Mouse (Mus musculus): ENCODE measurements around the gene Krt82. TPM values are rescaled to one million over a fixed set of nuclear protein-coding genes. Genes with fewer than 3 reads are reported as not detected.

The Krt82 gene
- polyA plus RNA-seq (2014; fragmentation: Illumina TruSeq; extraction: RNeasy Lipid Tissue Mini Kit (QIAGEN cat#74804); ENCODE audit: low read depth, low replicate concordance), result not detected

DNA sequence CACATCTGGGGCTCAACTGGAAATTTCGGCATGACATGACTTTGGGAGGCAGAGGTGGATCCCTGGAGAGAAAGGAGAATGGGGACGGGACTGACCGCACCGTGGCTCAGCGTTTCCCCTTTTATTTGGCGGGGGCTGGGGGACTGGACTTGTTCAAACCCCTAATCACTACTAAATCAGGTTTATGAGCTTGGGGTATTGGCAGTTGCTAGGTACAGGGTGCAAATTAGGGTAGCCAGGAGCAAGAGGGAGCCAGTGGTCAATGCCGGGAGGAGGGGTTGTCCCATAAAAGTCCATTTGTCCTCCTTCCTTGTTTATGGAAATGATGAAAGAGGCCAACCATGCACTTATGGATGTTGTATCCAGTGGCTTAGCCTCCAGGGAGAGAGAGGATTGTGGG, at the start of gene Krt82:
Krt82 (minus strand) TSS at position 101 of the 400 bp plus-strand sequence.

GRCm38 (mm10) chr15:101573796-101574345, 23.4 kb upstream of the Krt82 start, which contains the start of gene Krt75:
TSS of gene Krt75 (minus strand) at chr15:101573904.

GRCm38 (mm10) chr15:101562850-101563249, 12.4 kb upstream of the Krt82 start, which contains the start of gene Krt90:
TSS of gene Krt90 (minus strand) at chr15:101562950.

GRCm38 (mm10) chr15:101532720-101533119, 17.7 kb downstream of the Krt82 start, which contains the start of gene Krt84:
TSS of gene Krt84 (minus strand) at chr15:101532820.

DNA sequence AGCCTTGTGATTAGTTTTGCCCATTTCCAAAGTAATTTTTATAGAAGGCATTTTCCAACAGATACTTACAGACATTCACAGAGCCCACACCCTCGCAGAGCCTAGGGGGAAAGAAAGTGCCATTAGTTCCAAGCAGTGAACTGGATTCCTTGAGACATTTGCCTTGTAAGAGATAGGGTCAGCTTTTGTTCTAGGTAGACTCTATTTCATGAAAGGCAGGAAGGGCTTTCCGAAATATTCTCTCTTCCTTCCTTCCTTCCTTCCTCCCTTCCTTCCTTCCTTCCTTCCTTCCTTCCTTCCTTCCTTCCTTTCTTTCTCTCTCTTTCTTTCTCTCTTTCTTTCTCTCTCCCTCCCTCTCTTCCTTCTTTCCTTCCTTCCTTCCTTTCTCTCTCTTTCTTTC, 33.3 kb downstream of the Krt82 start, which contains the start of gene Gm49425:
Gm49425 (minus strand) TSS at position 101 of the 400 bp plus-strand sequence.

GRCm38 (mm10) chr15:101491431-101491830, 59.0 kb downstream of the Krt82 start, which contains the start of gene Krt83:
TSS of gene Krt83 (minus strand) at chr15:101491512.

Other genes with a start within 250 kb of the Krt82 start
- not detected for gene Krt80, start 180.5 kb downstream of the Krt82 start, polyA plus RNA-seq (2014; fragmentation: Illumina TruSeq; extraction: RNeasy Lipid Tissue Mini Kit (QIAGEN cat#74804); ENCODE audit: low read depth, low replicate concordance)
- 5.0 TPM for gene Krt7, start 139.6 kb downstream of the Krt82 start, polyA plus RNA-seq (2014; fragmentation: Illumina TruSeq; extraction: RNeasy Lipid Tissue Mini Kit (QIAGEN cat#74804); ENCODE audit: low read depth, low replicate concordance)
- 0.50 TPM for gene Krt87, start 111.9 kb downstream of the Krt82 start, polyA plus RNA-seq (2014; fragmentation: Illumina TruSeq; extraction: RNeasy Lipid Tissue Mini Kit (QIAGEN cat#74804); ENCODE audit: low read depth, low replicate concordance)
- gene Krt88, start 102.9 kb downstream of the Krt82 start, polyA plus RNA-seq (2014; fragmentation: Illumina TruSeq; extraction: RNeasy Lipid Tissue Mini Kit (QIAGEN cat#74804); ENCODE audit: low read depth, low replicate concordance), result not detected
- not detected for gene Krt81, start 86.9 kb downstream of the Krt82 start, polyA plus RNA-seq (2014; fragmentation: Illumina TruSeq; extraction: RNeasy Lipid Tissue Mini Kit (QIAGEN cat#74804); ENCODE audit: low read depth, low replicate concordance)
- not detected for gene Krt86, start 77.2 kb downstream of the Krt82 start, polyA plus RNA-seq (2014; fragmentation: Illumina TruSeq; extraction: RNeasy Lipid Tissue Mini Kit (QIAGEN cat#74804); ENCODE audit: low read depth, low replicate concordance)
- not detected for gene Krt83, start 59.2 kb downstream of the Krt82 start, polyA plus RNA-seq (2014; fragmentation: Illumina TruSeq; extraction: RNeasy Lipid Tissue Mini Kit (QIAGEN cat#74804); ENCODE audit: low read depth, low replicate concordance)
- not detected for gene Gm49425, start 33.4 kb downstream of the Krt82 start, polyA plus RNA-seq (2014; fragmentation: Illumina TruSeq; extraction: RNeasy Lipid Tissue Mini Kit (QIAGEN cat#74804); ENCODE audit: low read depth, low replicate concordance)
- gene Krt84, start 17.8 kb downstream of the Krt82 start, polyA plus RNA-seq (2014; fragmentation: Illumina TruSeq; extraction: RNeasy Lipid Tissue Mini Kit (QIAGEN cat#74804); ENCODE audit: low read depth, low replicate concordance), result not detected
- not detected for gene Krt90, start 12.3 kb upstream of the Krt82 start, polyA plus RNA-seq (2014; fragmentation: Illumina TruSeq; extraction: RNeasy Lipid Tissue Mini Kit (QIAGEN cat#74804); ENCODE audit: low read depth, low replicate concordance)
- gene Krt75, start 23.2 kb upstream of the Krt82 start, polyA plus RNA-seq (2014; fragmentation: Illumina TruSeq; extraction: RNeasy Lipid Tissue Mini Kit (QIAGEN cat#74804); ENCODE audit: low read depth, low replicate concordance), result not detected
- gene Gm5414, start 77.5 kb upstream of the Krt82 start, polyA plus RNA-seq (2014; fragmentation: Illumina TruSeq; extraction: RNeasy Lipid Tissue Mini Kit (QIAGEN cat#74804); ENCODE audit: low read depth, low replicate concordance), result not detected
- gene Gm5478, start 96.7 kb upstream of the Krt82 start, polyA plus RNA-seq (2014; fragmentation: Illumina TruSeq; extraction: RNeasy Lipid Tissue Mini Kit (QIAGEN cat#74804); ENCODE audit: low read depth, low replicate concordance), result not detected
- not detected for gene Krt6b, start 129.6 kb upstream of the Krt82 start, polyA plus RNA-seq (2014; fragmentation: Illumina TruSeq; extraction: RNeasy Lipid Tissue Mini Kit (QIAGEN cat#74804); ENCODE audit: low read depth, low replicate concordance)
- not detected for gene Krt6a, start 143.6 kb upstream of the Krt82 start, polyA plus RNA-seq (2014; fragmentation: Illumina TruSeq; extraction: RNeasy Lipid Tissue Mini Kit (QIAGEN cat#74804); ENCODE audit: low read depth, low replicate concordance)
- not detected for gene Krt5, start 162.2 kb upstream of the Krt82 start, polyA plus RNA-seq (2014; fragmentation: Illumina TruSeq; extraction: RNeasy Lipid Tissue Mini Kit (QIAGEN cat#74804); ENCODE audit: low read depth, low replicate concordance)
- not detected for gene Krt71, start 192.4 kb upstream of the Krt82 start, polyA plus RNA-seq (2014; fragmentation: Illumina TruSeq; extraction: RNeasy Lipid Tissue Mini Kit (QIAGEN cat#74804); ENCODE audit: low read depth, low replicate concordance)
- gene Krt72, start 235.8 kb upstream of the Krt82 start, polyA plus RNA-seq (2014; fragmentation: Illumina TruSeq; extraction: RNeasy Lipid Tissue Mini Kit (QIAGEN cat#74804); ENCODE audit: low read depth, low replicate concordance), result not detected